Mouse (Mus musculus) myocyte (in vitro differentiated cells): Measurements from ENCODE around the gene Ccl7. TPM values are rescaled to one million over a fixed set of nuclear protein-coding genes. Genes with fewer than 3 reads are reported as not detected.

Experiments used
- H3K27me3 ChIP-seq: one replicate; pipeline ENCODE4 v1.6.1; 2011; ENCODE audit not compliant: control insufficient read depth, insufficient read depth, insufficient read length
- H3K36me3 ChIP-seq: one replicate; pipeline ENCODE4 v1.6.1; 2011; ENCODE audit not compliant: control insufficient read depth, insufficient read depth
- H3K4me2 ChIP-seq: one replicate; pipeline ENCODE4 v1.6.1; 2011; ENCODE audit warnings: low read depth, control low read depth
- H3K4me3 ChIP-seq: one replicate; pipeline ENCODE4 v1.5.1; 2011; ENCODE audit warnings: mild to moderate bottlenecking, control low read depth, moderate library complexity
- H3K79me2 ChIP-seq: one replicate; pipeline ENCODE4 v1.6.1; 2011; ENCODE audit not compliant: control insufficient read depth, insufficient read depth
- H3ac ChIP-seq: one replicate; pipeline ENCODE4 v1.6.1; 2011; ENCODE audit not compliant: control insufficient read depth, insufficient read length
- CEBPB ChIP-seq: IDR thresholded peaks from 2 replicates; pipeline ENCODE4 v1.6.1; 2011; ENCODE audit warnings: mild to moderate bottlenecking, moderate library complexity; ENCODE audit not compliant: poor library complexity, insufficient read depth, severe bottlenecking
- E2F4 ChIP-seq: IDR thresholded peaks from one replicate; pipeline ENCODE4 v1.6.1; 2011; ENCODE audit warnings: mild to moderate bottlenecking, control low read depth, moderate library complexity; ENCODE audit not compliant: insufficient read depth
- MAX ChIP-seq: IDR thresholded peaks from one replicate; pipeline ENCODE4 v1.6.1; 2011; ENCODE audit warnings: low read depth, mild to moderate bottlenecking, control low read depth
- MYOD1 ChIP-seq, 3 experiments: IDR thresholded peaks; one replicate each; pipeline ENCODE4 v1.6.1; 2011; ENCODE audit warnings: control low read depth in 2 of 3, low read depth in 2 of 3, mild to moderate bottlenecking in 2 of 3, moderate library complexity in 1 of 3; ENCODE audit not compliant: insufficient read length in 2 of 3, control insufficient read depth in 1 of 3
- MYOG ChIP-seq, 3 experiments: IDR thresholded peaks; one replicate each; pipeline ENCODE4 v1.6.1; 2011; ENCODE audit warnings: control low read depth in 2 of 3, low read depth in 2 of 3, mild to moderate bottlenecking in 2 of 3; ENCODE audit not compliant: insufficient read length in 2 of 3, control insufficient read depth in 1 of 3, insufficient read depth in 1 of 3
- POLR2A ChIP-seq: IDR thresholded peaks from one replicate; pipeline ENCODE4 v1.6.1; 2011; ENCODE audit warnings: low read depth, mild to moderate bottlenecking, control low read depth, moderate library complexity; ENCODE audit not compliant: insufficient read length
- POLR2AphosphoS2 ChIP-seq: IDR thresholded peaks from one replicate; pipeline ENCODE4 v1.6.1; 2011; ENCODE audit warnings: low read depth, control low read depth; ENCODE audit not compliant: insufficient read length
- REST ChIP-seq: IDR thresholded peaks from one replicate; pipeline ENCODE4 v1.6.1; 2011; ENCODE audit warnings: mild to moderate bottlenecking, control low read depth, moderate library complexity; ENCODE audit not compliant: insufficient read depth, insufficient read length
- SRF ChIP-seq: IDR thresholded peaks from one replicate; pipeline ENCODE4 v1.6.1; 2011; ENCODE audit warnings: low read depth; ENCODE audit not compliant: control insufficient read depth, insufficient read length
- TCF12 ChIP-seq: IDR thresholded peaks from one replicate; pipeline ENCODE4 v1.6.1; 2011; ENCODE audit warnings: mild to moderate bottlenecking, control low read depth; ENCODE audit not compliant: poor library complexity, insufficient read depth, severe bottlenecking
- TCF3 ChIP-seq: IDR thresholded peaks from one replicate; pipeline ENCODE4 v1.6.1; 2011; ENCODE audit warnings: low read depth, control low read depth; ENCODE audit not compliant: insufficient read length
- USF1 ChIP-seq: IDR thresholded peaks from one replicate; pipeline ENCODE4 v1.6.1; 2011; ENCODE audit warnings: low read depth, mild to moderate bottlenecking, control low read depth, moderate library complexity
- polyA plus RNA-seq: library from polyadenylated mRNA; unstranded; fragments of >200 nt; fragmentation: generic; extraction: Trizol; gene quantifications from one replicate; pipeline ENCODE4 v1.2.1, GENCODE M21; 2012; ENCODE audit warnings: missing spikeins

Gene Ccl7
- polyA plus RNA-seq, 1 experiment = 6.0 TPM

DNA sequence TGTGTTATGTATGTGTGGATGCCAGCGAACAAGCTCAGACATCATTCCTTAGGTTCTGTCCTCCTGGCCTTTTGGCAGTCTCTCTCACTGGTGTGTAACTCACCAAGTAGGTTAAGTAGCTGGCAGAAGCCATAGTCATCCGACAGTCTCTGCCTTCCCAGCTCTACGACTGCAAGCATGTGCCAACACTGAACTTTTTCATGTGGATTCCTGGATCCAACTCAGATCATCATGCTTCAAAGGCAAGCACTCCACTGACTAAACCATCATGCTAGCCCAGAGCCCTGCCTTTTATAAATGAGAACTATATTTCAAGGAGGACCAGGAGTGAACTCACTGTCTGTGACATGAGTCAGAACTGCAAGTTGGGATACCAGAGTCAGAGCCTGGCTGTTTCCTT, 28.2 kb downstream of the Ccl7 start:
- Histone ChIP-seq H3K4me3 (no peak overlapping the region), H3K79me2 (no peaks in the 10 kb centered on the region), H3K4me2 (no peak overlapping the region), H3ac (no peak overlapping the region), H3K27me3 (no peaks in the 10 kb centered on the region), H3K36me3 (no peaks in the 10 kb centered on the region)
- TF ChIP-seq MYOG (IDR thresholded peaks at IDR 0.05; ENCODE audit: control insufficient read depth in 1 of 3, insufficient read depth in 1 of 3, insufficient read length in 2 of 3, low read depth in 2 of 3) = no peak

DNA sequence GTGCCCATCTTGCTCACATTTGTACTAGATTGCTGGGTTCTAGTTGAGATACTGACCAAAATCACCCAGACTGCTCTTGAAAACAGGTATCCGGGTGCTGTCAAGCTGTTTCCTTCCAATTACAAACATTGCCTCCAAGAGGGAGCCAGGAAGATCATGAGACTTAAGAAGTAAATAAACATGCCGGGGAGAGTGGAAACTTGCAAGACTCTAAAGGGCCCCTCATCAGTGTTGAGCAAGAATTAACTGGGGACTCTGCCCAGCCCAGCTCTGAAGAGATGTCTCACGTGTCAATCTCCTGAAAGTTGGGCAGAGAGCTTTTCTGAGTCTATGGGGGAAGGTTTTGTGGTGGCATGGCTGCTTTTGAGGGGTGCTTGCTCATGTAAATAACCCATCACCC, 31.5 kb downstream of the Ccl7 start:
- Histone ChIP-seq H3ac (no peak overlapping the region), H3K4me3 (no peak overlapping the region), H3K36me3 (no peaks in the 10 kb centered on the region), H3K27me3 (no peaks in the 10 kb centered on the region), H3K4me2 (no peak overlapping the region), H3K79me2 (no peaks in the 10 kb centered on the region)
- TF ChIP-seq CEBPB (no peak), POLR2AphosphoS2 (no peak), POLR2A (no peak), TCF3 (no peak), SRF (no peak), USF1 (no peak), MYOD1 (IDR thresholded peaks at IDR 0.05; ENCODE audit: control insufficient read depth in 1 of 3, insufficient read length in 2 of 3, low read depth in 2 of 3) (no peak), E2F4 (no peak)

DNA sequence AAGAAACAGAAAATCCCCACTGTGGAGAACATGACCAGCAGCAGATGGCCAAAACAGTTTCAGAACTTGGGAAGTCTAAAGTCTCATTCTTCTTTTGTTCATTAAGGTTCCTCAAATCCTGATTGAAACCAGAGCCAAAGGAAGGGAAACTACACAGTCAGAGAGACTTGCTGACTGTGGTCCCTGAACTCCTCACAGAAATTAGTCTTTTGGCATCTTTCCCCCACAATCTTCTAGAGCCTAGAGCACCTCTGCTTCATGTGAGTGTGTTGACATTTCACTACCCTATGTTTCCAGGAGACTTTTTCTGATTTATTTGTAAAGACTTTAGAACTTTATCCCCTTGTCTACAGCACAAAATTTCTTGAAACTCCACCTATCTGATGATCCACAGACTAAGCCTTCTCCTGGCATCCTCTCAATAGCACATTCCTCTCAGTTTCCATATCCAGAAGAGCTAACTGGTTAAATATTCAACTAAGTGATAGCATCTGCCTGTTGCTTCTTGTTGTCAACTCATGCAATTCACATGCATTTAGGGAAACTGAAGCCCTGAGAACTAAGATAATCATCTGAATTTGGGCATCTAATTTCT, 32.7 kb downstream of the Ccl7 start:
- no peak overlapping the region for H3K4me2 ChIP-seq
- no peak overlapping the region for H3K4me3 ChIP-seq
- no peaks in the 10 kb centered on the region for H3K79me2 ChIP-seq
- TF ChIP-seq CEBPB = no peak
- TF ChIP-seq SRF = no peak
- TF ChIP-seq MYOD1 (IDR thresholded peaks at IDR 0.05; ENCODE audit: control insufficient read depth in 1 of 3, insufficient read length in 2 of 3, low read depth in 2 of 3) = no peak
- no peak for TF ChIP-seq MAX
- no peak for TF ChIP-seq MYOG (IDR thresholded peaks at IDR 0.05; ENCODE audit: control insufficient read depth in 1 of 3, insufficient read depth in 1 of 3, insufficient read length in 2 of 3, low read depth in 2 of 3)
- TF ChIP-seq TCF12 = no peak
- TF ChIP-seq POLR2AphosphoS2 = no peak
- TF ChIP-seq POLR2A = no peak
- H3ac ChIP-seq = no peak overlapping the region
- no peaks in the 10 kb centered on the region for H3K36me3 ChIP-seq
- H3K27me3 ChIP-seq = no peaks in the 10 kb centered on the region

DNA sequence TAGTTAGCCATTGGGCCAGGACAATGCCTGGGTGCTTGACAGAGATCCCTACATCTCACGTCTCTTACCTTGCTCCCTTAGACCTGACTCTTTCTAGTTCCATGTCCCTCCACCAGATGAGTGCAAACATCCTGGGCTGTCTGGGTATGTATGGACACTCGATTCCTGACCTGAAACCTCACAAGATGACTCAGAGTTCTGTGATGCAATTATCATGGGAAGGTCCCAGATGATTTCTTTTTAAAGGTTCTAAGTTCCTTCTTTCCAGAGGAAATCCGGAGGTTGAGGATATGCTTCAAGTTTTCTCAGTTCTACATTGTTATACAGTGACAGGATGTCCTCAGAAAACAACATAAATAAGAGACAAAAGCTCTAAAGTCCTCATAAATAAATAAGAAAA, 35.4 kb downstream of the Ccl7 start:
- H3K4me2 ChIP-seq = no peak overlapping the region
- H3ac ChIP-seq = no peak overlapping the region
- no peak overlapping the region for H3K4me3 ChIP-seq
- H3K27me3 ChIP-seq = no peaks in the 10 kb centered on the region
- no peaks in the 10 kb centered on the region for H3K36me3 ChIP-seq
- TF ChIP-seq SRF = no peak
- peak; percentile 66; the same call in 1 of the 2 replicates for TF ChIP-seq CEBPB
- H3K79me2 ChIP-seq = no peaks in the 10 kb centered on the region

DNA sequence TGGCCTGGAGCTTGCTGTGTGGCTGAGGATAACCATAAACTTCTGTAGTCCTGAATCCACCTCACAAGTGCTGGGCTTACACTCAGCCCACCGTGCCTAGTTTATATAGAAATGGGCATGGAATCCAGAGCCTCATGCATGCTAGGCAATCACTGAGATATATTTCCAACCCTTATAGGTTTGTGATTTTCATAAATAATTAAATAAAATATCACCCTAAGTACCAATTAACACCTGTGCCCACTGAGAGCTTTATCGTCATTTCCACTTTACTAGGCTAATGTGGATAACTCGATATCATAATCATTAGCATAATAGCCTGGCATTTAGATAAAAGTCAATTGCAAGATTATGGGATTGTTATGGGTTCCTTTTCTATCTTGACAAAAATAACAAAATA, 38.8 kb downstream of the Ccl7 start:
- Histone ChIP-seq H3K4me3 (no peak overlapping the region), H3K36me3 (no peaks in the 10 kb centered on the region), H3K27me3 (no peaks in the 10 kb centered on the region), H3K4me2 (no peak overlapping the region), H3ac (no peak overlapping the region), H3K79me2 (no peaks in the 10 kb centered on the region)
- TF ChIP-seq CEBPB (no peak), TCF3 (no peak), REST (no peak), SRF (no peak), USF1 (no peak)

Other genes with a start within 250 kb of the Ccl7 start
- gene 5530401A14Rik, start 185.0 kb upstream of the Ccl7 start, polyA plus RNA-seq = not detected
- gene Asic2, start 77.3 kb upstream of the Ccl7 start, polyA plus RNA-seq = not detected
- gene Ccl2, start 10.1 kb upstream of the Ccl7 start, polyA plus RNA-seq = 5.2 TPM
- not detected for gene Gm17268, start 7.2 kb upstream of the Ccl7 start, polyA plus RNA-seq
- gene Ccl11, start 12.1 kb downstream of the Ccl7 start, polyA plus RNA-seq = not detected
- not detected for gene Ccl12, start 56.1 kb downstream of the Ccl7 start, polyA plus RNA-seq
- 1.3 TPM for gene Ccl8, start 69.5 kb downstream of the Ccl7 start, polyA plus RNA-seq